Comparison of ENCODE assay signal across 8 mouse cellular contexts in the genomic region with DNA sequence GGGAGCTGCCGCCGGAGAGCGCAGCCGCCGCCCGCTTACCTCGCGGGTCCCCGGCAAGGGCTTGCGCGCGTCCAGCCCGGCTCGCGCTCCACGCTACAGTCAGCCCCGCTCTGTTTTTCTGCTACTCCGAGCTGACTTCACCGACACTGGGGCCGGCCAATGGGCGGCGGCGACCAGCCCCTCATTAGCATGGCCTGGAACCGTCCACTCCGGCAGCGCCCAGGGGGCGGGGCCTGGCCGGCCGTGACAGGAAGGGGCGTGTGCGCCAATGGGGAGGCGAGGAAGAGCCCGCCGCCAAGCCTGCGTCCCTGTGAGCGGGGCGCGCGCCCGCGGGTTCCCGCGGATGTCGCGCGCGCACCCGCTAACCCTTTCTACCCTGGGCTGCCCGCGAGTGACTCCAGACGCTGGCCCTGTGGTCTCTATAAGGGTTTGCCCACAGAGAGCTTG. TPM values are rescaled to one million over a fixed set of nuclear protein-coding genes. Genes with fewer than 3 reads are reported as not detected.
A peak's percentile ranks its signal among the peaks of the same experiment; 100 is the strongest.
DNase-seq lines count a peak whose midpoint lies in the region; ATAC-seq lines count a peak whose summit lies in the region.

A gene (minus strand): TSS at position 148 of the 447 bp plus-strand sequence.

- ATAC-seq in hematopoietic stem cell, adult 5-6 weeks (replicated peaks in 1 of 2; ENCODE audit: insufficient read depth in 1 of 2, low FRiP score in 2 of 2, low TSS enrichment in 1 of 2, low read depth in 1 of 2, poor library complexity in 2 of 2, severe bottlenecking in 2 of 2), result peak; percentile 97 to 98
- peak; percentile 98 for ATAC-seq in lung, embryonic 16.5 days (ENCODE audit: low read depth)

- H3K36me3 ChIP-seq in lung, embryonic 16.5 days (ENCODE audit: control insufficient read depth, insufficient read depth, low read length), result no peaks in the 10 kb centered on the region

- peak within 1 kb of the TSS; percentile 74 for H3K4me3 ChIP-seq in lung, embryonic 16.5 days (ENCODE audit: low read length)

- no peaks in the 10 kb centered on the region for H3K9me3 ChIP-seq in lung, embryonic 16.5 days (ENCODE audit: control insufficient read depth, low read length)

- H3K4me2 ChIP-seq in lung, embryonic 16.5 days (ENCODE audit: low read depth, low read length), result peak within 1 kb of the TSS; percentile 96

- H3K4me1 ChIP-seq in lung, embryonic 16.5 days (replicated peaks; ENCODE audit: control insufficient read depth, insufficient read depth, low read length), result peaks cover 25% of the 10 kb centered on the region

- no peaks in the 10 kb centered on the region for H3K27me3 ChIP-seq in lung, embryonic 16.5 days (ENCODE audit: control insufficient read depth, insufficient read depth, low read depth, low read length)

- WGBS in lung, embryonic 16.5 days, result under 1% methylated on average over 51 of the region's 51 CpGs

- H3K27ac ChIP-seq in lung, embryonic 16.5 days (ENCODE audit: low read length), result peak within 1 kb of the TSS; percentile 86

- DNase-seq in MEL-GATA-1-ER (ENCODE audit: extremely low read depth, low read depth), result peak; percentile 86
- peak; percentile 96 for DNase-seq in cerebellum, adult 8-10 months
- peak; percentile 96 for DNase-seq in forelimb bud, embryonic 11.5 days (ENCODE audit: low read depth, low spot score)
- DNase-seq in layer of hippocampus, adult 9-10 months (ENCODE audit: low spot score), result peak; percentile 84
- DNase-seq in ovary, postnatal 10 days (ENCODE audit: low spot score), result peak; percentile 90
- DNase-seq in thymus, postnatal 10 days (ENCODE audit: low spot score in 2 of 2), result peak; percentile 92 to 95

- peak within 1 kb of the TSS; percentile 88 for H3K9ac ChIP-seq in lung, embryonic 16.5 days (ENCODE audit: low read length)

RNA-seq across cellular contexts. Expression of the gene that starts here (rescaled TPM):
- 11.6 and 12.4 TPM in 2 replicates for total RNA-seq in hematopoietic stem cell, adult 5-6 weeks (2017)
- 45.9 and 51.5 TPM in 2 replicates for polyA plus RNA-seq in lung, embryonic 16.5 days (2015; fragmentation: Nextera tagmentation; extraction: Ambion mirVana)

Comparison
In these comparisons a context has a peak if more than half of its experiments do, and no peak if none do; other contexts are left out.
1. Peak in every context shown above with its lines: DNase-seq, ATAC-seq, H3K4me3 ChIP-seq and H3K27ac ChIP-seq.